15 mouse cellular contexts compared by ENCODE assay signal in the genomic region with DNA sequence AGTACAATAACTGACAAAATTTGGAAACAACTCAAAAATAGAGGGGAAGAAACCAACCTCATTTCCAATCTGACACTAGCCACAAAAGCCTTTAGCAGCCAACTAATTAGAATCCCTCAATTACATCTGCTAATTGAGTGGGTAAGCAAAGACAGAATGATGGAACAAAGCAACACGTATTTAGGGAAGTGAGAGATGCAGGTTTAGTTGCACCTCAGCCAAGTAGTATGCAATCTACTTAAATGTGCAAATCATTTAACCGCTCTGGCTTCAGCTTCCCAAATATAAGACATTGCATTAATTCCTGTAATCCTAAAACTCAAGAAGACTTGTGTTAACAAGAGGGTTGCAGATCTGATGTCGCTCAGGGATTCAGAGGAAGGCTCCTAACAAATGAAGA.
"Had no signal": no experiment of that assay in that cellular context is flagged by ENCODE, and none has a peak within 500 bp of the region (broad histone marks: within the 10 kb centered on the region; RNA-seq: fewer than 3 reads in every experiment).

No protein-coding gene starts in this region.

- H3K27ac ChIP-seq: lung, embryonic 15.5 days; macrophage; midbrain, embryonic 13.5 days; midbrain, embryonic 15.5 days; neural tube, embryonic 12.5 days had no signal

- H3K4me2 ChIP-seq: lung, embryonic 15.5 days; midbrain, embryonic 11.5 days; midbrain, embryonic 13.5 days; midbrain, embryonic 15.5 days; neural tube, embryonic 12.5 days had no signal

- DNase-seq: liver, postnatal 0 days; lung, adult 2 months; lung, postnatal 14 days; lung, postnatal 36 days; right cerebral cortex, postnatal 14 days; thymus, adult 18-20 months; thymus, postnatal 14 days; thymus, postnatal 36 days had no signal

- H3K4me1 ChIP-seq: midbrain, embryonic 13.5 days; midbrain, embryonic 15.5 days; neural tube, embryonic 12.5 days had no signal

- H3K27me3 ChIP-seq: lung, embryonic 15.5 days; midbrain, embryonic 13.5 days; midbrain, embryonic 15.5 days; neural tube, embryonic 12.5 days had no signal

- H3K9ac ChIP-seq: liver, postnatal 0 days; lung, embryonic 15.5 days; midbrain, embryonic 13.5 days; midbrain, embryonic 15.5 days; neural tube, embryonic 12.5 days had no signal

- H3K4me3 ChIP-seq: lung, embryonic 15.5 days; midbrain, embryonic 13.5 days; midbrain, embryonic 15.5 days; neural tube, embryonic 12.5 days had no signal

- H3K9me3 ChIP-seq: lung, embryonic 15.5 days; midbrain, embryonic 13.5 days; midbrain, embryonic 15.5 days; neural tube, embryonic 12.5 days had no signal

- ATAC-seq: liver, postnatal 0 days; lung, postnatal 0 days; midbrain, embryonic 13.5 days; midbrain, embryonic 15.5 days had no signal
